Mouse (Mus musculus) midbrain, embryonic 14.5 days (tissue): ENCODE results near the gene Togaram2. TPM values are rescaled to one million over a fixed set of nuclear protein-coding genes. Genes with fewer than 3 reads are reported as not detected.

Experiments used
- ATAC-seq: fragments of 200-750 bp; cut with Nextera tagmentation; 2 replicates; pipeline ENCODE4 v1.8.0; 2017; ENCODE audit warnings: moderate number of reproducible peaks, moderate library complexity; ENCODE audit not compliant: low FRiP score, low TSS enrichment
- DNase-seq: peaks from one replicate; pipeline ENCODE4 v3.0.0-alpha.2; 2015
- H3K27ac ChIP-seq: fragments of 300-500 bp; sonication (generic); replicated peaks from 2 replicates; pipeline ENCODE4 v1.5.1; 2014; ENCODE audit warnings: mild to moderate bottlenecking, low read depth, low read length, moderate library complexity
- H3K27me3 ChIP-seq: fragments of 300-500 bp; sonication (generic); 2 replicates; pipeline ENCODE4 v1.6.1; 2014; ENCODE audit warnings: low read length, control low read depth, mixed read lengths; ENCODE audit not compliant: control insufficient read depth, insufficient read depth
- H3K36me3 ChIP-seq: fragments of 300-500 bp; sonication (generic); 2 replicates; pipeline ENCODE4 v1.6.1; 2014; ENCODE audit warnings: low read length, control low read depth; ENCODE audit not compliant: control insufficient read depth, insufficient read depth
- H3K4me1 ChIP-seq: fragments of 300-500 bp; sonication (generic); 2 replicates; pipeline ENCODE4 v1.6.1; 2014; ENCODE audit warnings: mild to moderate bottlenecking, antibody characterized with exemption, low read length, control low read depth; ENCODE audit not compliant: control insufficient read depth, insufficient read depth
- H3K4me2 ChIP-seq: fragments of 300-500 bp; sonication (generic); 2 replicates; pipeline ENCODE4 v1.6.1; 2014; ENCODE audit warnings: mild to moderate bottlenecking, low read length, moderate library complexity
- H3K4me3 ChIP-seq: fragments of 300-500 bp; sonication (generic); replicated peaks from 2 replicates; pipeline ENCODE4 v1.5.1; 2014; ENCODE audit warnings: low read depth, low read length
- H3K9ac ChIP-seq: fragments of 300-500 bp; sonication (generic); replicated peaks from 2 replicates; pipeline ENCODE4 v1.6.1; 2014; ENCODE audit warnings: mild to moderate bottlenecking, low read length, moderate library complexity
- H3K9me3 ChIP-seq: fragments of 300-500 bp; sonication (generic); 2 replicates; pipeline ENCODE4 v1.6.1; 2016; ENCODE audit warnings: low read length, control low read depth, mixed read lengths; ENCODE audit not compliant: control insufficient read depth
- WGBS: fragments of 180-500 bp; shearing (Covaris S2); extraction: QIAGEN DNeasy Blood & Tissue Kit; methylation state at CpG from one replicate; pipeline ENCODE4 v1.1.7; 2014; 5-methylcytosine and 5-hydroxymethylcytosine counted together
- polyA plus RNA-seq: library from polyadenylated mRNA; unstranded; fragments of >200 nt; fragmentation: Nextera tagmentation; extraction: Ambion mirVana; gene quantifications from 2 replicates; pipeline ENCODE4 v1.2.1, GENCODE M21; 2014

Gene Togaram2
- polyA plus RNA-seq, 1 experiment from 2014 or later: 0.14 TPM

- WGBS: 88% methylated on average over 5 of the region's 5 CpGs
- no peak overlapping the region for H3K4me2 ChIP-seq
- H3K9ac ChIP-seq: no peak overlapping the region
- H3K4me3 ChIP-seq: no peak overlapping the region
- H3K4me1 ChIP-seq: no peaks in the 10 kb centered on the region
- H3K27ac ChIP-seq: no peak overlapping the region
- ATAC-seq: no peak
- no peaks in the 10 kb centered on the region for H3K36me3 ChIP-seq
- no peaks in the 10 kb centered on the region for H3K9me3 ChIP-seq
- no peak for DNase-seq
- no peaks in the 10 kb centered on the region for H3K27me3 ChIP-seq
Observed at GRCm38 (mm10) chr17:71669511-71669910, 3.5 kb upstream of the Togaram2 start.

GRCm38 (mm10) chr17:71671840-71672546 lies 1.1 kb upstream of the Togaram2 start:
- WGBS: 54% methylated on average over 17 of the region's 17 CpGs
- H3K4me1 ChIP-seq: no peaks in the 10 kb centered on the region

GRCm38 (mm10) chr17:71673936-71674335 lies 875 bp downstream of the Togaram2 start:
- 72% methylated on average over 9 of the region's 9 CpGs for WGBS
- Histone ChIP-seq H3K4me3 (no peak overlapping the region), H3K27me3 (no peaks in the 10 kb centered on the region), H3K4me1 (no peaks in the 10 kb centered on the region), H3K9ac (no peak overlapping the region), H3K36me3 (no peaks in the 10 kb centered on the region), H3K4me2 (no peak overlapping the region), H3K9me3 (no peaks in the 10 kb centered on the region), H3K27ac (no peak overlapping the region)
- no peak for DNase-seq
- no peak for ATAC-seq

More at GRCm38 (mm10) chr17:71671840-71672546, 1.1 kb upstream of the Togaram2 start:
- no peak for ATAC-seq
- H3K4me2 ChIP-seq: no peak overlapping the region
- no peak overlapping the region for H3K27ac ChIP-seq
- no peaks in the 10 kb centered on the region for H3K27me3 ChIP-seq
- no peak overlapping the region for H3K4me3 ChIP-seq
- H3K9ac ChIP-seq: no peak overlapping the region
- DNase-seq: no peak
- no peaks in the 10 kb centered on the region for H3K9me3 ChIP-seq
- H3K36me3 ChIP-seq: no peaks in the 10 kb centered on the region

- H3K4me2 ChIP-seq: no peak overlapping the region
- ATAC-seq (no peak), DNase-seq (no peak)
- no peaks in the 10 kb centered on the region for H3K9me3 ChIP-seq
- H3K4me1 ChIP-seq: no peaks in the 10 kb centered on the region
- 86% methylated on average over 18 of the region's 18 CpGs for WGBS
- H3K9ac ChIP-seq: no peak overlapping the region
- no peaks in the 10 kb centered on the region for H3K27me3 ChIP-seq
- no peak overlapping the region for H3K4me3 ChIP-seq
- H3K36me3 ChIP-seq: no peaks in the 10 kb centered on the region
- no peak overlapping the region for H3K27ac ChIP-seq
Observed at GRCm38 (mm10) chr17:71674886-71675285, 1.8 kb downstream of the Togaram2 start.

- no peak for ATAC-seq
- no peak for DNase-seq
- Histone ChIP-seq H3K4me3 (no peak overlapping the region), H3K27ac (no peak overlapping the region), H3K4me1 (no peaks in the 10 kb centered on the region), H3K36me3 (no peaks in the 10 kb centered on the region), H3K4me2 (no peak overlapping the region), H3K9ac (no peak overlapping the region), H3K9me3 (no peaks in the 10 kb centered on the region), H3K27me3 (no peaks in the 10 kb centered on the region)
- WGBS: 61% methylated on average over 14 of the region's 14 CpGs
Observed at GRCm38 (mm10) chr17:71681666-71682065, 8.6 kb downstream of the Togaram2 start.

GRCm38 (mm10) chr17:71682379-71682778 lies 9.3 kb downstream of the Togaram2 start:
- Histone ChIP-seq H3K36me3 (no peaks in the 10 kb centered on the region), H3K4me3 (no peak overlapping the region), H3K27me3 (no peaks in the 10 kb centered on the region), H3K4me2 (no peak overlapping the region), H3K9ac (no peak overlapping the region), H3K4me1 (no peaks in the 10 kb centered on the region), H3K9me3 (no peaks in the 10 kb centered on the region), H3K27ac (no peak overlapping the region)
- WGBS: 91% methylated on average over 4 of the region's 4 CpGs
- no peak for ATAC-seq
- DNase-seq: no peak

GRCm38 (mm10) chr17:71683281-71683680 lies 10.2 kb downstream of the Togaram2 start:
- WGBS: 90% methylated on average over 6 of the region's 6 CpGs
- no peaks in the 10 kb centered on the region for H3K27me3 ChIP-seq
- no peak overlapping the region for H3K9ac ChIP-seq
- DNase-seq (no peak), ATAC-seq (no peak)
- H3K4me2 ChIP-seq: no peak overlapping the region
- H3K4me1 ChIP-seq: no peaks in the 10 kb centered on the region
- H3K36me3 ChIP-seq: no peaks in the 10 kb centered on the region
- no peak overlapping the region for H3K27ac ChIP-seq
- H3K4me3 ChIP-seq: no peak overlapping the region
- H3K9me3 ChIP-seq: no peaks in the 10 kb centered on the region

- no peaks in the 10 kb centered on the region for H3K36me3 ChIP-seq
- no peaks in the 10 kb centered on the region for H3K4me1 ChIP-seq
- H3K9ac ChIP-seq: no peak overlapping the region
- H3K4me2 ChIP-seq: no peak overlapping the region
- ATAC-seq: no peak
- no peak overlapping the region for H3K27ac ChIP-seq
- DNase-seq: peak; percentile 39
- no peaks in the 10 kb centered on the region for H3K27me3 ChIP-seq
- 40% methylated on average over 5 of the region's 5 CpGs for WGBS
- peaks cover 5% of the 10 kb centered on the region; the same call in 1 of the 2 replicates for H3K9me3 ChIP-seq
- no peak overlapping the region for H3K4me3 ChIP-seq
Observed at GRCm38 (mm10) chr17:71684103-71684608, 11.1 kb downstream of the Togaram2 start.

GRCm38 (mm10) chr17:71687436-71687835 lies 14.4 kb downstream of the Togaram2 start:
- H3K4me2 ChIP-seq: no peak overlapping the region
- no peak for ATAC-seq
- no peak overlapping the region for H3K27ac ChIP-seq
- H3K9me3 ChIP-seq: peaks cover 5% of the 10 kb centered on the region; the same call in 1 of the 2 replicates
- WGBS: 71% methylated on average over 9 of the region's 9 CpGs
- no peaks in the 10 kb centered on the region for H3K36me3 ChIP-seq
- H3K4me1 ChIP-seq: 0 out of 2 replicates have a peak, but pooled peaks cover 4% of the 10 kb centered on the region
- H3K4me3 ChIP-seq: no peak overlapping the region
- no peak for DNase-seq
- H3K27me3 ChIP-seq: no peaks in the 10 kb centered on the region
- no peak overlapping the region for H3K9ac ChIP-seq
